ENCODE assay signal across 8 mouse cellular contexts in the genomic region with DNA sequence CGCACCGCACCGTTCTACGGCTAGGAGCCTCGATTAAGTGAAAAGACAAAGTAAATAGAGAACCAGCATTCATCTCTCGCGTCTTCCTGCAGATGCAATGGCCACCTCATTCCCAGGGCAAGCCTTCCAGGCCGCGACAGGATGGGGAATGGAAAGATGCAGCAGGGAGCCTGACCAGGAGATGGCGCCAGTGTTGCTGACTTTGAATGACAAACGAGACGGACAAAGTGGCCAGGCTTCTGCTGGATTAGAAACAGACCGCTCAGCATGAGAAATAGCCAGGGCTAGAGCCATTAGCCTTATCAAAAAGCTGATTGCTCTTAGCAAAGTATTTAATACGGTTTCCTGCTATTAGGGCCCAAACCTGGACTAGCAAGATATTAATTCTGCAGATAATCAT.
A peak's percentile ranks its signal among the peaks of the same experiment; 100 is the strongest.
DNase-seq lines count a peak whose midpoint lies in the region; ATAC-seq and TF ChIP-seq lines count a peak whose summit lies in the region.

No protein-coding gene starts in this region.

- H3K9me3 ChIP-seq in E14TG2a.4 (ENCODE audit: low read length): no peaks in the 10 kb centered on the region; the same call in 1 of the 2 replicates
- no peaks in the 10 kb centered on the region for H3K9me3 ChIP-seq in embryonic facial prominence, embryonic 14.5 days (ENCODE audit: control insufficient read depth, low read length)
- H3K9me3 ChIP-seq in lung, postnatal 0 days (ENCODE audit: low read length): no peaks in the 10 kb centered on the region

- no peaks in the 10 kb centered on the region for H3K36me3 ChIP-seq in E14TG2a.4 (ENCODE audit: insufficient read depth, low read length)
- H3K36me3 ChIP-seq in embryonic facial prominence, embryonic 14.5 days (ENCODE audit: control insufficient read depth, insufficient read depth, low read length): no peaks in the 10 kb centered on the region
- no peaks in the 10 kb centered on the region for H3K36me3 ChIP-seq in lung, postnatal 0 days (ENCODE audit: insufficient read depth, low read length)

- peaks cover 9% of the 10 kb centered on the region; the same call in 1 of the 2 replicates for H3K27me3 ChIP-seq in E14TG2a.4 (ENCODE audit: insufficient read depth, low read length)
- no peaks in the 10 kb centered on the region for H3K27me3 ChIP-seq in embryonic facial prominence, embryonic 14.5 days (replicated peaks; ENCODE audit: control insufficient read depth, insufficient read depth, low read length)
- H3K27me3 ChIP-seq in lung, postnatal 0 days (replicated peaks; ENCODE audit: insufficient read depth, low read length): no peaks in the 10 kb centered on the region

- H3K9ac ChIP-seq in embryonic facial prominence, embryonic 14.5 days (ENCODE audit: low read depth, low read length): no peak overlapping the region
- H3K9ac ChIP-seq in lung, postnatal 0 days (replicated peaks; ENCODE audit: low read depth): no peak overlapping the region

- no peak overlapping the region for H3K4me3 ChIP-seq in E14TG2a.4 (replicated peaks; ENCODE audit: low read length)
- H3K4me3 ChIP-seq in embryonic facial prominence, embryonic 14.5 days (ENCODE audit: low read depth, low read length): no peak overlapping the region
- H3K4me3 ChIP-seq in lung, postnatal 0 days (ENCODE audit: low read depth, low read length): no peak overlapping the region

- H3K4me2 ChIP-seq in embryonic facial prominence, embryonic 14.5 days (ENCODE audit: low read depth, low read length): no peak overlapping the region
- no peak overlapping the region for H3K4me2 ChIP-seq in lung, postnatal 0 days (replicated peaks; ENCODE audit: low read depth, low read length)

- ATAC-seq in embryonic facial prominence, embryonic 14.5 days (ENCODE audit: low read depth): peak; percentile 26; the same call in 1 of the 2 replicates
- ATAC-seq in lung, postnatal 0 days: no peak

- intact Hi-C loops in heart, postnatal 10 days (cut with DNase I): loop anchor here (2.0 to 5.0 kb wide), 3 partner anchors 31 to 355 kb away; no protein-coding TSS in a partner anchor

- WGBS in embryonic facial prominence, embryonic 14.5 days: 7% methylated on average over 14 of the region's 14 CpGs
- WGBS in lung, postnatal 0 days: 4% methylated on average over 14 of the region's 14 CpGs

- no peak for TF ChIP-seq EP300 in lung, postnatal 0 days (IDR thresholded peaks at IDR 0.05)

- H3K4me1 ChIP-seq in E14TG2a.4 (replicated peaks; ENCODE audit: low read depth, low read length): peaks cover 2% of the 10 kb centered on the region
- H3K4me1 ChIP-seq in embryonic facial prominence, embryonic 14.5 days (ENCODE audit: control insufficient read depth, insufficient read depth, low read length): no peaks in the 10 kb centered on the region
- no peaks in the 10 kb centered on the region for H3K4me1 ChIP-seq in lung, postnatal 0 days (ENCODE audit: insufficient read depth, low read depth, low read length)

- DNase-seq in adrenal gland, postnatal 4 days (ENCODE audit: low spot score in 2 of 2): peak; percentile 69 to 84
- DNase-seq in embryonic facial prominence, embryonic 14.5 days (ENCODE audit: low spot score): peak; percentile 89
- DNase-seq in heart, postnatal 10 days: peak; percentile 89 to 94
- DNase-seq in layer of hippocampus, adult 18-20 months (ENCODE audit: low spot score in 2 of 2): peak; percentile 76 to 95
- peak; percentile 84 for DNase-seq in lung, postnatal 0 days (ENCODE audit: low spot score)
- DNase-seq in retina, postnatal 1 day: peak; percentile 90
- peak; percentile 74 to 83 for DNase-seq in urinary bladder, postnatal 36 days (ENCODE audit: low spot score in 2 of 2)

- TF ChIP-seq CTCF in E14TG2a.4 (conservative IDR thresholded peaks at IDR 0.05; ENCODE audit: low read length): peak; percentile 84
- TF ChIP-seq CTCF in lung, postnatal 0 days (IDR thresholded peaks at IDR 0.05): peak; percentile 94

- no peak overlapping the region for H3K27ac ChIP-seq in embryonic facial prominence, embryonic 14.5 days (replicated peaks; ENCODE audit: low read depth, low read length)
- H3K27ac ChIP-seq in lung, postnatal 0 days (ENCODE audit: low read length): no peak overlapping the region
